Mouse (Mus musculus) midbrain, embryonic 13.5 days (tissue): Measurements from ENCODE around the gene Elob. TPM values are rescaled to one million over a fixed set of nuclear protein-coding genes. Genes with fewer than 3 reads are reported as not detected.

ENCODE experiments used
- ATAC-seq: fragments of 200-750 bp; cut with Nextera tagmentation; 2 replicates; pipeline ENCODE4 v1.8.0; 2017; ENCODE audit warnings: mild to moderate bottlenecking, moderate TSS enrichment, moderate library complexity
- H3K27ac ChIP-seq: fragments of 300-500 bp; sonication (generic); 2 replicates; pipeline ENCODE4 v1.5.1; 2015; ENCODE audit warnings: inconsistent platforms, mild to moderate bottlenecking, moderate library complexity
- H3K27me3 ChIP-seq: fragments of 300-500 bp; sonication (generic); 2 replicates; pipeline ENCODE4 v1.6.1; 2015; ENCODE audit warnings: mild to moderate bottlenecking, inconsistent platforms
- H3K36me3 ChIP-seq: fragments of 300-500 bp; sonication (generic); 2 replicates; pipeline ENCODE4 v1.6.1; 2015; ENCODE audit warnings: mild to moderate bottlenecking, inconsistent platforms
- H3K4me1 ChIP-seq: fragments of 300-500 bp; sonication (generic); replicated peaks from 2 replicates; pipeline ENCODE4 v1.6.1; 2015; ENCODE audit warnings: inconsistent platforms
- H3K4me2 ChIP-seq: fragments of 300-500 bp; sonication (generic); replicated peaks from 2 replicates; pipeline ENCODE4 v1.6.1; 2015; ENCODE audit warnings: moderate library complexity, mild to moderate bottlenecking, inconsistent platforms
- H3K4me3 ChIP-seq: fragments of 300-500 bp; sonication (generic); replicated peaks from 2 replicates; pipeline ENCODE4 v1.5.1; 2015; ENCODE audit warnings: mild to moderate bottlenecking, inconsistent platforms
- H3K9ac ChIP-seq: fragments of 300-500 bp; sonication (generic); replicated peaks from 2 replicates; pipeline ENCODE4 v1.6.1; 2015; ENCODE audit warnings: mild to moderate bottlenecking, inconsistent platforms
- H3K9me3 ChIP-seq: fragments of 300-500 bp; sonication (generic); 2 replicates; pipeline ENCODE4 v1.6.1; 2016; ENCODE audit warnings: mild to moderate bottlenecking, inconsistent platforms
- WGBS: fragments of 180-500 bp; shearing (Covaris S2); methylation state at CpG from one replicate; pipeline ENCODE4 v1.1.7; 2015; 5-methylcytosine and 5-hydroxymethylcytosine counted together
- polyA plus RNA-seq: library from polyadenylated mRNA; unstranded; fragments of >200 nt; fragmentation: Nextera tagmentation; extraction: Ambion mirVana; gene quantifications from 2 replicates; pipeline ENCODE4 v1.2.1, GENCODE M21; 2015

Elob gene
- polyA plus RNA-seq, 1 experiment from 2014 or later, result 1,286 TPM

- no peak for ATAC-seq
These were observed 33.6 kb downstream of the Elob start for GRCm38 (mm10) chr17:23795323-23795722.

DNA sequence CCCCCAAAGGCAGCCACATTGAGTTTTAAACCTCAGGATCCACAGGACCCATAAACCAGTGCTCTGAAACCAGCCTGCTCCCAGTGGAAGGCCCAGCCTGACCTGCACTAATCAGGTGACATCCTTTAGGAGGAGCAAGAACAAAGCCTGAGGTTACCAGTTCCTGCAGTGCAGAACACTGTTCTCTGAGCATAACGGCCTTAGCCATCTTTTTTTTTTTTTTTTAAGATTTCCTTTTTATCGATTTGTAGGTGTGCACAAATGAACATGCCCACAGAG lies 37.9 kb downstream of the Elob start:
- peaks cover 30% of the 10 kb centered on the region for H3K4me1 ChIP-seq
- no peaks in the 10 kb centered on the region for H3K27me3 ChIP-seq
- H3K36me3 ChIP-seq, result no peaks in the 10 kb centered on the region
- H3K27ac ChIP-seq, result peak overlapping the region; percentile 94
- 66% methylated on average over 2 of the region's 2 CpGs for WGBS
- peak overlapping the region; percentile 64 for H3K4me2 ChIP-seq
- ATAC-seq, result peak; percentile 14; the same call in 1 of the 2 replicates
- H3K9ac ChIP-seq, result peak overlapping the region; percentile 81
- peak overlapping the region; percentile 42 for H3K4me3 ChIP-seq
- no peaks in the 10 kb centered on the region for H3K9me3 ChIP-seq

More at GRCm38 (mm10) chr17:23795323-23795722, 33.6 kb downstream of the Elob start:
- 96% methylated on average over 8 of the region's 8 CpGs for WGBS
- Histone ChIP-seq H3K27ac (no peak overlapping the region), H3K9me3 (no peaks in the 10 kb centered on the region), H3K9ac (no peak overlapping the region), H3K36me3 (peaks cover 3% of the 10 kb centered on the region; the same call in 1 of the 2 replicates), H3K4me1 (peaks cover 16% of the 10 kb centered on the region), H3K4me3 (no peak overlapping the region), H3K4me2 (no peak overlapping the region), H3K27me3 (no peaks in the 10 kb centered on the region)

DNA sequence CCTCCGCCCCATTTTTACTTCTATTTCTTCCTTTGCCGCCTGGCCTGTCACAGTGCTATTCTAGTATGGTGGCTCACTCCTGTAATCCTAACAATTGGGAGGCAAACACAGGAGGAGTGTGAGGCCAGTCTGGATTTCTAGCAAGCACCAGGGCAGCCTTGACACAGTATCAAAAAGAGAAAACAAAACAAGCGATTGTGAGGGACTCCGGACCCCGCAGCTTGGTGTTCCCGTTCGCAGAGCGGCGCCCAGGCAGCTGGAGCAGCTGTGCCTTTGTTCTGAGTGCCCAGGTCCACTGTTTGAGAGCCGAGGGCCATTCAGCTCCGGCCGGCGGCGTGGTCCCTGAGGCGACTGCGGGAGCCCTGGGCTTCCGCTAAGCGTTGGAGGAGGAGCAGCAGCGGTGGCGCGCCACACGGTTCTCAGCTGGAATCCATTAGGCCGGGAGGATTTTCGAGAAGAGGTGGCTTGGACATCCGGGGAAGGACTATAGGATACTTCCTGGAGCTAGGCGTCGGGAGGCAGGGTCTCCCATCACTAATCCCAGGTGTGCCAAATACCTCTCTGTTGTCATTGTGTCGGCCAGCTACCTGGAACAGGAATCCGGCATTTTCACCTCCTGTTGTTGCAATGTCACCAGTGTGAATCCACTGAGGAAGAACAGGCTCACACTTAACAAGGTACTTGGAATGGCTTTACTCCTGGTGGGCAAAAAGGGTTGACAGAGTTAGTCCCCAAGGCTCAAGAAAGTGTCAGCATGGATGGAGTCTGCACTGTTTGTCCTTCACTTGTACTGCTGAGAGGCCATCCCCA lies 38.5 kb downstream of the Elob start, which contains the start of gene Srrm2:
Gene Srrm2, plus strand, starts transcription at position 264 of the 810 bp plus-strand sequence.
- WGBS, result 2% methylated on average over 29 of the region's 29 CpGs
- H3K4me3 ChIP-seq, result peak within 1 kb of the TSS; percentile 42
- H3K9me3 ChIP-seq, result no peaks in the 10 kb centered on the region
- H3K4me1 ChIP-seq, result peaks cover 31% of the 10 kb centered on the region
- H3K9ac ChIP-seq, result peak within 1 kb of the TSS; percentile 81
- H3K27ac ChIP-seq, result peak within 1 kb of the TSS; percentile 94
- no peaks in the 10 kb centered on the region for H3K27me3 ChIP-seq
- no peaks in the 10 kb centered on the region for H3K36me3 ChIP-seq
- H3K4me2 ChIP-seq, result peak within 1 kb of the TSS; percentile 64
- peak; percentile 55 for ATAC-seq

- Histone ChIP-seq H3K4me3 (peak overlapping the region; percentile 42), H3K9me3 (no peaks in the 10 kb centered on the region), H3K36me3 (no peaks in the 10 kb centered on the region), H3K27me3 (no peaks in the 10 kb centered on the region), H3K4me2 (peak overlapping the region; percentile 64), H3K9ac (peak overlapping the region; percentile 81), H3K27ac (peak overlapping the region; percentile 94), H3K4me1 (peaks cover 38% of the 10 kb centered on the region)
- no peak for ATAC-seq
- WGBS, result 9% methylated on average over 8 of the region's 8 CpGs
These were observed 39.1 kb downstream of the Elob start for GRCm38 (mm10) chr17:23789749-23790268.

GRCm38 (mm10) chr17:23788973-23789372 lies 40.0 kb downstream of the Elob start:
- Histone ChIP-seq H3K4me3 (no peak overlapping the region), H3K9me3 (no peaks in the 10 kb centered on the region), H3K4me2 (no peak overlapping the region), H3K9ac (no peak overlapping the region), H3K27me3 (no peaks in the 10 kb centered on the region), H3K36me3 (no peaks in the 10 kb centered on the region), H3K27ac (no peak overlapping the region), H3K4me1 (peaks cover 38% of the 10 kb centered on the region)
- ATAC-seq, result no peak
- 93% methylated on average over 4 of the region's 4 CpGs for WGBS

DNA sequence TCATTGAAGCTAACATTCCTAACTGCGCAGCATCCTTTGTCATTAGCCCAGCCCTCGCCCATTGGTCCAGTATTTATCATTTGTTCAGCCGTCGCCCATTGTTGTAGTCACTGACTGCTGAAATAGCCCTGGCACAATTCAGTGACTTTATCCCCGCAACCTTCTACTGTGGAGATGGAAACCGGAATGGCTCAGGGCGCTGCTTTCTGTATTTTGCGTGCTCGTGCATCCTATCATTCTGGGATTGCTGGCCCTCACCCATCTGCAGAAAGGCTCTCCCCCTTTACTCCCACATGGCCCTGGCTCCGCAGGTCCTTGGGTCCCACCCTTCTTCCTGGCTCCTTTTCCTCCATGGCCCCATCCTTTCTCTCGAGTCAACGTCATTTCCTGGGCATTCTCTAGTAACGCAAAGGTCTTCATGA lies 42.4 kb downstream of the Elob start:
- H3K4me1 ChIP-seq, result peaks cover 34% of the 10 kb centered on the region
- H3K4me3 ChIP-seq, result peak overlapping the region; percentile 54
- H3K27me3 ChIP-seq, result no peaks in the 10 kb centered on the region
- no peaks in the 10 kb centered on the region for H3K36me3 ChIP-seq
- peak overlapping the region; percentile 86 for H3K9ac ChIP-seq
- H3K27ac ChIP-seq, result peak overlapping the region; percentile 90
- WGBS, result 11% methylated on average over 13 of the region's 13 CpGs
- H3K4me2 ChIP-seq, result peak overlapping the region; percentile 63
- H3K9me3 ChIP-seq, result no peaks in the 10 kb centered on the region
- ATAC-seq, result peak; percentile 49

- H3K9me3 ChIP-seq, result no peaks in the 10 kb centered on the region
- peak within 1 kb of the TSS; percentile 86 for H3K9ac ChIP-seq
- WGBS, result 2% methylated on average over 43 of the region's 43 CpGs
- peak within 1 kb of the TSS; percentile 63 for H3K4me2 ChIP-seq
- H3K4me1 ChIP-seq, result peaks cover 27% of the 10 kb centered on the region
- ATAC-seq, result peak; percentile 87
- H3K36me3 ChIP-seq, result no peaks in the 10 kb centered on the region
- H3K27ac ChIP-seq, result peak within 1 kb of the TSS; percentile 90
- H3K4me3 ChIP-seq, result peak within 1 kb of the TSS; percentile 54
- H3K27me3 ChIP-seq, result no peaks in the 10 kb centered on the region
These were observed 43.1 kb downstream of the Elob start, which contains the start of gene Flywch2 for GRCm38 (mm10) chr17:23785561-23786471. Gene Flywch2, minus strand, starts transcription at chr17:23786081.

- ATAC-seq, result no peak
- Histone ChIP-seq H3K9me3 (no peaks in the 10 kb centered on the region), H3K4me3 (no peak overlapping the region), H3K9ac (no peak overlapping the region), H3K36me3 (0 out of 2 replicates have a peak, but pooled peaks cover 7% of the 10 kb centered on the region), H3K4me2 (no peak overlapping the region), H3K4me1 (peaks cover 12% of the 10 kb centered on the region), H3K27me3 (no peaks in the 10 kb centered on the region), H3K27ac (no peak overlapping the region)
These were observed 45.6 kb downstream of the Elob start for GRCm38 (mm10) chr17:23783352-23783751.

DNA sequence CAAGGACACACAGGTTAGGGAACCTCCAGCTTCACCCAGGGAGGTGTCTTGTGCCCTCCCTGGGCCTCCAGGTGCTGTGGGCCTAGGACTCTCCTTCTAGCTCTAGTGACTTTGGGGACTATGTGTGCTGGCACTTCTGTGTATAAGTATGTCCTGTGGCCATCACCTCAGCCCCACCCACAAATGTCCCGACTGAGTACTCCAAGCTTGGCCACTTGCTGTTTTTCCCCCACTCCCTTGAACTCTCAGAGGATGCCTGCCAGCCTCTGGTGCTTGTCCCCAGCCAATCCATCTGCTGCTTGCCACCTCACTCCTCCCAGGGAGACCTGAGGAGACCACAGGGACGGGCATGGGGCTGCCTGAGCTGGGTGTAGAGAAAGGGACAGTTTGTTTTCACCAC lies 50.5 kb downstream of the Elob start:
- Histone ChIP-seq H3K36me3 (0 out of 2 replicates have a peak, but pooled peaks cover 7% of the 10 kb centered on the region), H3K9ac (no peak overlapping the region), H3K4me1 (peaks cover 3% of the 10 kb centered on the region; the same call in 1 of the 2 replicates), H3K4me2 (no peak overlapping the region), H3K27me3 (no peaks in the 10 kb centered on the region), H3K4me3 (no peak overlapping the region), H3K9me3 (no peaks in the 10 kb centered on the region), H3K27ac (no peak overlapping the region)
- 66% methylated on average over 2 of the region's 2 CpGs for WGBS
- ATAC-seq, result no peak

- H3K4me3 ChIP-seq, result no peak overlapping the region
- H3K4me2 ChIP-seq, result no peak overlapping the region
- H3K9me3 ChIP-seq, result no peaks in the 10 kb centered on the region
- 77% methylated on average over 2 of the region's 2 CpGs for whole genome bisulfite sequencing
- H3K36me3 ChIP-seq, result 0 out of 2 replicates have a peak, but pooled peaks cover 7% of the 10 kb centered on the region
- H3K4me1 ChIP-seq, result peaks cover 4% of the 10 kb centered on the region; the same call in 1 of the 2 replicates
- no peak overlapping the region for H3K27ac ChIP-seq
- no peak for ATAC-seq
- H3K9ac ChIP-seq, result no peak overlapping the region
- H3K27me3 ChIP-seq, result no peaks in the 10 kb centered on the region
These were observed 51.8 kb downstream of the Elob start for GRCm38 (mm10) chr17:23777141-23777540.

DNA sequence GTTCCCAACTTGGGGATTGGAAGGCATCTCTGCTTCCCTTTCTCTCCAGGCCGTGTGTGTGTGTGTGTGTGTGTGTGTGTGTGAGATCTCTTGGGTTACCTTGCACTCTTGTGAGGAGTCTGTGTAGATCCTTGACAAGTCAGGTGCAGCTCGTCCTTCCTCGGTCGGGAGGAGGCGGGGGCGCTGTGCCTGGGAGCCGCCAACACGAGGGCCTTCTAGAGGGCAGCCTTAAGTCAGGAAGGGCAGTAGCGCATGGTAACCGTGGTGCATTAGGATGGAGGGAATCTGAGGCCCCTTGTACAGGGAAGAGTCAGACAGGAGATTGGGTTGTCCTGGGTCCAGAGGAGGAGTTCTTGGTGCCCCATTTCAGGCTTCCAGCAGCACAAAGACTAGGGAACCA lies 52.7 kb downstream of the Elob start:
- no peak for ATAC-seq
- WGBS, result 79% methylated on average over 10 of the region's 10 CpGs
- Histone ChIP-seq H3K9me3 (no peaks in the 10 kb centered on the region), H3K4me2 (no peak overlapping the region), H3K27me3 (no peaks in the 10 kb centered on the region), H3K27ac (no peak overlapping the region), H3K4me1 (peaks cover 8% of the 10 kb centered on the region; the same call in 1 of the 2 replicates), H3K4me3 (no peak overlapping the region), H3K9ac (no peak overlapping the region), H3K36me3 (0 out of 2 replicates have a peak, but pooled peaks cover 7% of the 10 kb centered on the region)
